Mouse (Mus musculus): ENCODE data around the gene Prkag3. TPM values are rescaled to one million over a fixed set of nuclear protein-coding genes. Genes with fewer than 3 reads are reported as not detected.

Prkag3 gene
- polyA plus RNA-seq, 1 experiment from 2014 or later = 0.35 TPM

DNA sequence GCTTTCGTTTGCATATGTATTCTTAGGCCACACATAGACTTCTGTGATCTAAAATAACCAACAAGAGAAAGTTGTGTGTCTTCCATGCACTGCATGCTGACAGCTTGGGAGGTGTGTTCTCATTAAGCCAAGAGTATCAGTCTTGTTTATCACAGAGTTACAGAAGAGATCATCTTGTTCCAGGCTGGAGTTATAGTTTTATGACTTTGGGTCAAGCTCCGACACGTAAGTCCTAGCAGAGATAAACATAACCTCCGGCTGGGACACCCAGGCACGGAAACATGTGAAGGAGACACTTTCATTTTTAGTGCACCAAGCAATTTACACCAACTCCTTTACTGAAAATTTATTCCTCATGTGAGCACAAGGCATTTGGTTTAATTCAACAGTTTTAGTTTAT lies 22.9 kb downstream of the Prkag3 start:
- H3K27me3 ChIP-seq = no peaks in the 10 kb centered on the region
- no peaks in the 10 kb centered on the region for H3K36me3 ChIP-seq
- no peaks in the 10 kb centered on the region for H3K4me1 ChIP-seq
- no peak overlapping the region for H3K9ac ChIP-seq
- no peak overlapping the region for H3K4me2 ChIP-seq
- H3K27ac ChIP-seq = no peak overlapping the region
- ATAC-seq (ENCODE audit: insufficient number of reproducible peaks, insufficient read depth, low FRiP score, low TSS enrichment, low read depth) = no peak
- no peak overlapping the region for H3K4me3 ChIP-seq
- 66% methylated on average over 5 of the region's 5 CpGs for WGBS
- H3K9me3 ChIP-seq = no peaks in the 10 kb centered on the region

DNA sequence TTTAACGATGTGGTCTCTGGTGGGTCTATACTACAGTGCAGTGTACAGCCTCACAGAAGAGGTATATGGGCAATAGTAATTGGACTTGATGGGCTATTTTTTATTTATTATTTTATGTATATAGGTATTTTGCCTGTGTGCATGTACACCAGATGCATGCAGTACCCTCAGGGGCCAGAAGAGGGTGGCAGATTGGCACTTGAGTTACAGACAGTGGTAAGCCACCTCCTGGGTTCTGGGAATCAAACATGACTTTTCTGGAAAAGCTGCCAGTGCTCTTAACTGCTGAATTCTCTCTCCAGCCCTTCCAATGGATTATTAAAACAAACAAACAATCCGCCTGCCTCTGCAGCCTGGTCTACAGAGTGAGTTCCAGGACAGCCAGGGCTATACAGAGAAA lies 25.3 kb downstream of the Prkag3 start:
- H3K4me3 ChIP-seq = no peak overlapping the region
- H3K4me2 ChIP-seq = no peak overlapping the region
- H3K36me3 ChIP-seq = no peaks in the 10 kb centered on the region
- no peaks in the 10 kb centered on the region for H3K4me1 ChIP-seq
- no peaks in the 10 kb centered on the region for H3K27me3 ChIP-seq
- no peaks in the 10 kb centered on the region for H3K9me3 ChIP-seq
- H3K9ac ChIP-seq = no peak overlapping the region
- ATAC-seq (ENCODE audit: insufficient number of reproducible peaks, insufficient read depth, low FRiP score, low TSS enrichment, low read depth) = no peak
- H3K27ac ChIP-seq = no peak overlapping the region
- WGBS = 72% methylated on average over 2 of the region's 2 CpGs

GRCm38 (mm10) chr1:74721657-74722056 lies 27.4 kb downstream of the Prkag3 start:
- H3K9me3 ChIP-seq = no peaks in the 10 kb centered on the region
- 69% methylated on average over 6 of the region's 6 CpGs for WGBS
- no peak for ATAC-seq (ENCODE audit: insufficient number of reproducible peaks, insufficient read depth, low FRiP score, low TSS enrichment, low read depth)

GRCm38 (mm10) chr1:74719281-74719680 lies 29.7 kb downstream of the Prkag3 start:
- Histone ChIP-seq H3K4me1 (peaks cover 10% of the 10 kb centered on the region), H3K9ac (no peak overlapping the region), H3K36me3 (no peaks in the 10 kb centered on the region), H3K27ac (no peak overlapping the region), H3K9me3 (no peaks in the 10 kb centered on the region), H3K4me3 (no peak overlapping the region), H3K4me2 (no peak overlapping the region), H3K27me3 (no peaks in the 10 kb centered on the region)
- no peak for ATAC-seq (ENCODE audit: insufficient number of reproducible peaks, insufficient read depth, low FRiP score, low TSS enrichment, low read depth)
- 78% methylated on average over 3 of the region's 3 CpGs for WGBS

More at GRCm38 (mm10) chr1:74721657-74722056, 27.4 kb downstream of the Prkag3 start:
- Histone ChIP-seq H3K4me3 (no peak overlapping the region), H3K4me1 (no peaks in the 10 kb centered on the region), H3K36me3 (no peaks in the 10 kb centered on the region), H3K4me2 (no peak overlapping the region), H3K27me3 (no peaks in the 10 kb centered on the region), H3K9ac (no peak overlapping the region), H3K27ac (no peak overlapping the region)

DNA sequence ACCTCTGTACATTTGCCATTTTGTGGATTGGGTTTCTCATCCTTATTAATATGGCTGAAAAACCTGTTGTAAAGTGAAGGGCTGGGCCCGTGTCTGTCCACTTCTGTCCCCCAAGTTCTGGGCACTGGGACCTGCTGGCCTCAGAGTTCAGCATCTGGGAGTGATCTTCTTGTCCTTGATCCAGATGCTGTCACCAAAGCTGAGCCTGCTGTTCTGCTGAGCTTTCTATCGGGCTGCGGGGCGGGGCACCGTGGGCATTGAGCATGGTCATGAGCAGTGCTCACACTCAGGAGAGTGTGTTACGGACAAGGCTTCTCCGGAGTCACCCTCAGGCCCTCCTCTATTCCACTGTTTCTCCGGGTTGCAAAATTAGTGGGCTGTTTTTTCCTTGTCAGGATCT lies 30.9 kb downstream of the Prkag3 start:
- H3K4me3 ChIP-seq = no peak overlapping the region
- peaks cover 22% of the 10 kb centered on the region for H3K4me1 ChIP-seq
- H3K4me2 ChIP-seq = no peak overlapping the region
- no peak overlapping the region for H3K27ac ChIP-seq
- no peaks in the 10 kb centered on the region for H3K9me3 ChIP-seq
- no peak overlapping the region for H3K9ac ChIP-seq
- no peaks in the 10 kb centered on the region for H3K36me3 ChIP-seq
- no peak for ATAC-seq (ENCODE audit: insufficient number of reproducible peaks, insufficient read depth, low FRiP score, low TSS enrichment, low read depth)
- 0 out of 2 replicates have a peak, but pooled peaks cover 7% of the 10 kb centered on the region for H3K27me3 ChIP-seq
- WGBS = 49% methylated on average over 8 of the region's 8 CpGs

GRCm38 (mm10) chr1:74715886-74716285 lies 33.1 kb downstream of the Prkag3 start:
- no peak for ATAC-seq (ENCODE audit: insufficient number of reproducible peaks, insufficient read depth, low FRiP score, low TSS enrichment, low read depth)
- Histone ChIP-seq H3K9me3 (no peaks in the 10 kb centered on the region), H3K4me2 (peak overlapping the region; percentile 92; the same call in 1 of the 2 replicates), H3K27ac (peak overlapping the region; percentile 35; the same call in 1 of the 2 replicates), H3K9ac (no peak overlapping the region), H3K27me3 (0 out of 2 replicates have a peak, but pooled peaks cover 7% of the 10 kb centered on the region), H3K36me3 (no peaks in the 10 kb centered on the region), H3K4me3 (no peak overlapping the region), H3K4me1 (peaks cover 29% of the 10 kb centered on the region)
- 61% methylated on average over 6 of the region's 6 CpGs for WGBS

GRCm38 (mm10) chr1:74715468-74715867 lies 33.6 kb downstream of the Prkag3 start:
- no peaks in the 10 kb centered on the region for H3K9me3 ChIP-seq
- 0 out of 2 replicates have a peak, but pooled peaks cover 7% of the 10 kb centered on the region for H3K27me3 ChIP-seq
- 0 out of 2 replicates have a peak, but pooled peaks have one; percentile 61 for ATAC-seq (ENCODE audit: insufficient number of reproducible peaks, insufficient read depth, low FRiP score, low TSS enrichment, low read depth)
- no peaks in the 10 kb centered on the region for H3K36me3 ChIP-seq
- H3K4me3 ChIP-seq = no peak overlapping the region
- peak overlapping the region; percentile 35; the same call in 1 of the 2 replicates for H3K27ac ChIP-seq
- WGBS = 17% methylated on average over 5 of the region's 5 CpGs
- no peak overlapping the region for H3K9ac ChIP-seq
- H3K4me1 ChIP-seq = peaks cover 29% of the 10 kb centered on the region
- peak overlapping the region; percentile 92 for H3K4me2 ChIP-seq

- Histone ChIP-seq H3K9ac (no peak overlapping the region), H3K4me1 (peaks cover 29% of the 10 kb centered on the region), H3K9me3 (no peaks in the 10 kb centered on the region), H3K36me3 (no peaks in the 10 kb centered on the region), H3K27me3 (0 out of 2 replicates have a peak, but pooled peaks cover 7% of the 10 kb centered on the region), H3K4me2 (peak overlapping the region; percentile 92), H3K4me3 (no peak overlapping the region), H3K27ac (0 out of 2 replicates have a peak overlapping the region, but pooled peaks have one; percentile 5)
- WGBS = 19% methylated on average over 2 of the region's 2 CpGs
- ATAC-seq (ENCODE audit: insufficient number of reproducible peaks, insufficient read depth, low FRiP score, low TSS enrichment, low read depth) = no peak
Observed at GRCm38 (mm10) chr1:74714967-74715366, 34.1 kb downstream of the Prkag3 start.

DNA sequence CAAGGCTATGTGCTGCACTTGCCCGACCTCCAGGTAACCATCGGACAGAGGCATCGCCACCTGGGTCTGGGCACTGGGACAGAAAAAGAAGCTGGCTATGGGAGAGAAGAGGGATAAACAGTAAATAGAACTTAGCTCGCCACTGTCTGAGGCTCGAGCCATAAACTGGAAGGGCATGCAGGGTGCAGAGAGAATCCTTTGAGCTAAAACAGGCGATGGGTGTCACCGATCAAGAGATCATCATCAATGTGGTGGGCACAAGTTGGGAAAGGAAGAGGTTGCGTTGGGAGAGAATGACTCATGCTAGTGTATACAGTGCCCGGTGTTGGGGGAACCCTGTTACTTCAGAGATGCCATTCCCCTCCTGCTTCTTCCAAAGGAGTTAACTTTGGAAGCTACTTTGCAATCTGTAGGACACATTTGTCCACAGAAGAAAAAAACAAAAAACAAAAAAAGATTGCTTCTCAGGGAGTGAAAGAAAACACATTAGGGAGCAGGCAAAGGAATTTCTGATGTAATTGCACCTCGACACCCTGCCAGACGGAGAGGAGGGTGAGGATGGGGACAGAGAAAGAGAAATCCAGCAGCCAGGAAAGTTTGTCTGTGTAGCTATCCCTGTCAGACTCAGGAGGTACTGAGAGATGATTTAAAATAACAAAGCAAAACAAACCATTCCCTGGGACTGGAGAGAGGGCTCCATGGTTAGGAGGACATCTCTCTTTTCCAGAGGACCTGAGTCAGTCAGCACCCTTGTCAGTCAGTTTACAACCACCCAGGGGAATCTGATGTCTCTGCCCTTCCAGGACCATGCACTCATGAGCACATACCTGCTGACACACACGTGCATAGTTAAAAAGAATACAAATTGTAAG lies 34.9 kb downstream of the Prkag3 start:
- Histone ChIP-seq H3K4me2 (peak overlapping the region; percentile 92), H3K4me3 (peak overlapping the region; percentile 56), H3K4me1 (peaks cover 29% of the 10 kb centered on the region), H3K27ac (peak overlapping the region; percentile 33; the same call in 1 of the 2 replicates), H3K9me3 (no peaks in the 10 kb centered on the region), H3K27me3 (0 out of 2 replicates have a peak, but pooled peaks cover 7% of the 10 kb centered on the region), H3K36me3 (no peaks in the 10 kb centered on the region), H3K9ac (peak overlapping the region; percentile 74)
- ATAC-seq (ENCODE audit: insufficient number of reproducible peaks, insufficient read depth, low FRiP score, low TSS enrichment, low read depth) = no peak
- WGBS = 24% methylated on average over 12 of the region's 12 CpGs

GRCm38 (mm10) chr1:74713099-74713858 lies 35.7 kb downstream of the Prkag3 start, which contains the start of gene Cyp27a1:
TSS of gene Cyp27a1 (plus strand) at chr1:74713574.
- 3% methylated on average over 35 of the region's 35 CpGs for WGBS
- Histone ChIP-seq H3K9me3 (no peaks in the 10 kb centered on the region), H3K4me3 (peak within 1 kb of the TSS; percentile 56), H3K36me3 (no peaks in the 10 kb centered on the region), H3K9ac (peak within 1 kb of the TSS; percentile 74), H3K4me2 (peak within 1 kb of the TSS; percentile 92), H3K27ac (peak within 1 kb of the TSS; percentile 33; the same call in 1 of the 2 replicates), H3K4me1 (peaks cover 29% of the 10 kb centered on the region), H3K27me3 (0 out of 2 replicates have a peak, but pooled peaks cover 7% of the 10 kb centered on the region)
- 0 out of 2 replicates have a peak, but pooled peaks have one; percentile 64 for ATAC-seq (ENCODE audit: insufficient number of reproducible peaks, insufficient read depth, low FRiP score, low TSS enrichment, low read depth)

- no peaks in the 10 kb centered on the region for H3K36me3 ChIP-seq
- ATAC-seq (ENCODE audit: insufficient number of reproducible peaks, insufficient read depth, low FRiP score, low TSS enrichment, low read depth) = no peak
- H3K27ac ChIP-seq = no peak overlapping the region
- 34% methylated on average over 5 of the region's 5 CpGs for WGBS
- H3K4me1 ChIP-seq = peaks cover 29% of the 10 kb centered on the region
- peak overlapping the region; percentile 92 for H3K4me2 ChIP-seq
- H3K9ac ChIP-seq = peak overlapping the region; percentile 74
- 0 out of 2 replicates have a peak, but pooled peaks cover 7% of the 10 kb centered on the region for H3K27me3 ChIP-seq
- peak overlapping the region; percentile 56 for H3K4me3 ChIP-seq
- no peaks in the 10 kb centered on the region for H3K9me3 ChIP-seq
Observed at GRCm38 (mm10) chr1:74712461-74713098, 36.4 kb downstream of the Prkag3 start.
